Mouse (Mus musculus) kidney, adult 9 months (tissue): Measurements from ENCODE around the gene Bahcc1.

Experiments
- DNase-seq: peaks from one replicate; pipeline ENCODE4 v3.0.0; 2022

Gene Bahcc1

GRCm38 (mm10) chr11:120303559-120304349, 71.0 kb downstream of the Bahcc1 start:
- DNase-seq: no peak

GRCm38 (mm10) chr11:120304350-120304694, 71.6 kb downstream of the Bahcc1 start:
- DNase-seq: peak; percentile 48

- peak; percentile 89 for DNase-seq
Observed at GRCm38 (mm10) chr11:120304886-120305534, 72.3 kb downstream of the Bahcc1 start.

- DNase-seq: no peak
Observed at GRCm38 (mm10) chr11:120305535-120306365, 73.0 kb downstream of the Bahcc1 start.

GRCm38 (mm10) chr11:120306366-120307131, 73.8 kb downstream of the Bahcc1 start:
- no peak for DNase-seq

- no peak for DNase-seq
Observed at GRCm38 (mm10) chr11:120307132-120307413, 74.3 kb downstream of the Bahcc1 start.

- DNase-seq: peak; percentile 97
Observed at GRCm38 (mm10) chr11:120307566-120308430, 75.1 kb downstream of the Bahcc1 start.

GRCm38 (mm10) chr11:120308441-120309320, 75.9 kb downstream of the Bahcc1 start:
- no peak for DNase-seq

GRCm38 (mm10) chr11:120310813-120311312, 78.1 kb downstream of the Bahcc1 start:
- peak; percentile 92 for DNase-seq

- no peak for DNase-seq
Observed at GRCm38 (mm10) chr11:120311561-120311960, 78.8 kb downstream of the Bahcc1 start.

- no peak for DNase-seq
Observed at GRCm38 (mm10) chr11:120312069-120312468, 79.3 kb downstream of the Bahcc1 start.

GRCm38 (mm10) chr11:120313906-120314685, 81.3 kb downstream of the Bahcc1 start:
- DNase-seq: no peak

- no peak for DNase-seq
Observed at GRCm38 (mm10) chr11:120314721-120315415, 82.1 kb downstream of the Bahcc1 start.

GRCm38 (mm10) chr11:120315416-120315761, 82.6 kb downstream of the Bahcc1 start:
- DNase-seq: no peak

- peak; percentile 97 for DNase-seq
Observed at GRCm38 (mm10) chr11:120315832-120316689, 83.3 kb downstream of the Bahcc1 start.

- DNase-seq: peak; percentile 54
Observed at GRCm38 (mm10) chr11:120316690-120317254, 84.0 kb downstream of the Bahcc1 start.

GRCm38 (mm10) chr11:120317456-120317855, 84.7 kb downstream of the Bahcc1 start:
- no peak for DNase-seq

GRCm38 (mm10) chr11:120319310-120319709, 86.6 kb downstream of the Bahcc1 start:
- no peak for DNase-seq
